Mouse (Mus musculus): Measurements from ENCODE around the gene Epha7.

DNA sequence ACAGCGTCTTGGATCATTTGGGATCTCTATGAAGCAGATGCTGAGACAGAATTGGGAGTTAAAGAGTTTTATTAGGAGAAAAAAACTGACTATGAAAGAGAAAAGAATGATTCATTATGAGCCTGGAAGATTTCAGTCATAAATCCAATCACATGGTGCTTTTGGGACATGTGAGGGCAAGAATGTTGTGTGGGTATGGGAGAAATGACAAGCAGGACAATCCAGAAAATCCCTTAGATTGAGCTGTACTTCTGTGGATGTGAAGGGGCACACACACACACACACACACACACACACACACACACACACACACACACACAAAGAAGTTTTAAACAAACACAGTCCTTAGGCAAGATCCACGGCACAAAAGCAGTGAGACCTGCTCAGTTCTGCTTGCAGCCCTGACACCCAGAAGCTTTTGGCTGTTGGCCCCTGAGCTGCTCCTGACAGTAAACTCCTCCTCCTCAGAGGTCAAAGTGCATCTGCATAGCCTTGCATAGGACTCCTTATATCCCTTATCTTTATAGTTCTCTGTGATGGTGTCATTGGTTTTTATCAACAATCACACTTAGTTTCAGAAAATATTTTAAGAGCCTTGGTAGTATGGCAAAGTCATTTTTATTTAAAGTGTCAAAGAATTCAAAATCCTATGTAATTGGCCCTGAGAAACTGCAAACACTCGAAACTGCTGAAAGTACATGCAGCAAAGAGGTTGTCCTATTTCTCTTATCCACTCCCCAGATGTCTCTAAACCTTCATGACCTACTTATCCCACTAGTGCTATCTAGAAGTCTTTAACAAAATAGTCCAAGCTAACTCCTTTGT, 185.7 kb downstream of the Epha7 start:
- TF ChIP-seq POLR2A (IDR thresholded peaks at IDR 0.05; ENCODE audit: extremely low read depth, insufficient read depth, low read length) (no peak), CTCF (IDR thresholded peaks at IDR 0.05; ENCODE audit: low read depth, low read length) (no peak)
